Mouse (Mus musculus): ENCODE measurements around the gene Btbd11. TPM values are rescaled to one million over a fixed set of nuclear protein-coding genes. Genes with fewer than 3 reads are reported as not detected.

The Btbd11 gene
- polyA plus RNA-seq, 1 experiment from 2014 or later = 4.4 TPM

GRCm38 (mm10) chr10:85366876-85367275 is 19.7 kb upstream of the Btbd11 start:
- Histone ChIP-seq H3K36me3 (replicated peaks; ENCODE audit: control insufficient read depth, insufficient read depth, low read depth, low read length) (no peaks in the 10 kb centered on the region), H3K27ac (replicated peaks; ENCODE audit: low read depth, low read length) (no peak overlapping the region), H3K9me3 (replicated peaks; ENCODE audit: control insufficient read depth, low read length) (no peaks in the 10 kb centered on the region), H3K4me1 (ENCODE audit: control insufficient read depth, insufficient read depth, low read length) (no peaks in the 10 kb centered on the region), H3K9ac (replicated peaks; ENCODE audit: low read length) (no peak overlapping the region), H3K27me3 (ENCODE audit: control insufficient read depth, insufficient read depth, low read length) (no peaks in the 10 kb centered on the region), H3K4me3 (ENCODE audit: low read depth, low read length) (no peak overlapping the region), H3K4me2 (ENCODE audit: low read depth, low read length) (no peak overlapping the region)
- ATAC-seq (replicated peaks; ENCODE audit: insufficient number of reproducible peaks, low FRiP score, low TSS enrichment, low read depth) (no peak), DNase-seq (ENCODE audit: low spot score) (no peak)
- 86% methylated on average over 10 of the region's 10 CpGs for WGBS

GRCm38 (mm10) chr10:85371309-85371708 is 15.3 kb upstream of the Btbd11 start:
- Histone ChIP-seq H3K4me3 (ENCODE audit: low read depth, low read length) (no peak overlapping the region), H3K27me3 (ENCODE audit: control insufficient read depth, insufficient read depth, low read length) (no peaks in the 10 kb centered on the region), H3K9ac (replicated peaks; ENCODE audit: low read length) (no peak overlapping the region), H3K27ac (replicated peaks; ENCODE audit: low read depth, low read length) (no peak overlapping the region), H3K4me2 (ENCODE audit: low read depth, low read length) (no peak overlapping the region), H3K9me3 (replicated peaks; ENCODE audit: control insufficient read depth, low read length) (no peaks in the 10 kb centered on the region), H3K4me1 (ENCODE audit: control insufficient read depth, insufficient read depth, low read length) (no peaks in the 10 kb centered on the region), H3K36me3 (replicated peaks; ENCODE audit: control insufficient read depth, insufficient read depth, low read depth, low read length) (no peaks in the 10 kb centered on the region)
- ATAC-seq (replicated peaks; ENCODE audit: insufficient number of reproducible peaks, low FRiP score, low TSS enrichment, low read depth) (no peak), DNase-seq (ENCODE audit: low spot score) (no peak)
- WGBS = 78% methylated on average over 2 of the region's 2 CpGs

DNA sequence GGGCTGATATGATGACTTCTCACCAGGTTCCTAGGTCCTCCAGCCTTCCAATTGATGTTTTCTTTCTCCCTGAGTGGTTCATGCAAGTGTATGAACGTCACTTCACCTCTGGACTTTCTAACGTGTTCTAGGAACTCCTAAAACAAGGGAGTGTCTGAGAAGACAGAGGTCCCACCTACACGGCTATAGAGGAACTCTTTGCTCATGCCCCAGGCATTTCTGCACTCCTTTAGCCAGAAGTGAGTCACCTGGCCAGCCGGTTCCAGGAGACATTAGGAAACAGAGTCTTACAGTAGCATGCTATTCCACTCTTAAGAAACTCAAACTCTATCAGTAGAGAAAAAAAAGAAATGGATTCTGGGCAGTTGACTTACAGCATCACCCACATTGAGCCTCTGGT is 14.5 kb upstream of the Btbd11 start:
- ATAC-seq (replicated peaks; ENCODE audit: insufficient number of reproducible peaks, low FRiP score, low TSS enrichment, low read depth) (no peak), DNase-seq (ENCODE audit: low spot score) (no peak)
- H3K4me2 ChIP-seq (ENCODE audit: low read depth, low read length) = no peak overlapping the region
- H3K36me3 ChIP-seq (replicated peaks; ENCODE audit: control insufficient read depth, insufficient read depth, low read depth, low read length) = no peaks in the 10 kb centered on the region
- 76% methylated on average over 4 of the region's 4 CpGs for WGBS
- no peak overlapping the region for H3K27ac ChIP-seq (replicated peaks; ENCODE audit: low read depth, low read length)
- H3K4me1 ChIP-seq (ENCODE audit: control insufficient read depth, insufficient read depth, low read length) = no peaks in the 10 kb centered on the region
- no peak overlapping the region for H3K9ac ChIP-seq (replicated peaks; ENCODE audit: low read length)
- no peaks in the 10 kb centered on the region for H3K27me3 ChIP-seq (ENCODE audit: control insufficient read depth, insufficient read depth, low read length)
- no peaks in the 10 kb centered on the region for H3K9me3 ChIP-seq (replicated peaks; ENCODE audit: control insufficient read depth, low read length)
- no peak overlapping the region for H3K4me3 ChIP-seq (ENCODE audit: low read depth, low read length)

- H3K9ac ChIP-seq (replicated peaks; ENCODE audit: low read length) = no peak overlapping the region
- H3K36me3 ChIP-seq (replicated peaks; ENCODE audit: control insufficient read depth, insufficient read depth, low read depth, low read length) = no peaks in the 10 kb centered on the region
- H3K27ac ChIP-seq (replicated peaks; ENCODE audit: low read depth, low read length) = no peak overlapping the region
- no peak for DNase-seq (ENCODE audit: low spot score)
- ATAC-seq (replicated peaks; ENCODE audit: insufficient number of reproducible peaks, low FRiP score, low TSS enrichment, low read depth) = no peak
- no peaks in the 10 kb centered on the region for H3K27me3 ChIP-seq (ENCODE audit: control insufficient read depth, insufficient read depth, low read length)
- H3K9me3 ChIP-seq (replicated peaks; ENCODE audit: control insufficient read depth, low read length) = no peaks in the 10 kb centered on the region
- no peak overlapping the region for H3K4me3 ChIP-seq (ENCODE audit: low read depth, low read length)
- no peaks in the 10 kb centered on the region for H3K4me1 ChIP-seq (ENCODE audit: control insufficient read depth, insufficient read depth, low read length)
- WGBS = 21% methylated on average over 8 of the region's 8 CpGs
- peak overlapping the region; percentile 23 for H3K4me2 ChIP-seq (ENCODE audit: low read depth, low read length)
Measured at GRCm38 (mm10) chr10:85378972-85379371, 7.6 kb upstream of the Btbd11 start.

DNA sequence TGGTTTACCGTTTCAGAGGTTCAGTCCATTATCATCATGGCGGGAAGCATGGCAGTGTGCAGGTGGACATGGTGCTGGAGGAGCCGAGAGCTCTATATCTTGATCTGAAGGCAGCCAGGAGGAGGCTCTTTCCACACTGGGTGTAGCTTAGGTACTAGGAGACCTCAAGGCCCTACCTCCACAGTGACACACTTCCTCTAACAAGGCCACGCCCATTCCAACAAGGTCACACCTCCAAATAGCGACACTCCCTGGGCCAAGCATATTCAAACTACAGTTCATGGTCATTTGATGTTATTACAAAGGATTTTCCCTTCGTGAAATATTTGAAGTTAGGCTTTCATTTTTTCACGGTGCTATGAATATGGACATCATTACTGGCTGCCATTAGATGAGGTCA is 3.6 kb upstream of the Btbd11 start:
- DNase-seq (ENCODE audit: low spot score) = no peak
- H3K9ac ChIP-seq (replicated peaks; ENCODE audit: low read length) = no peak overlapping the region
- no peak overlapping the region for H3K4me3 ChIP-seq (ENCODE audit: low read depth, low read length)
- H3K4me2 ChIP-seq (ENCODE audit: low read depth, low read length) = no peak overlapping the region
- H3K27me3 ChIP-seq (ENCODE audit: control insufficient read depth, insufficient read depth, low read length) = no peaks in the 10 kb centered on the region; the same call in 1 of the 2 replicates
- no peaks in the 10 kb centered on the region for H3K4me1 ChIP-seq (ENCODE audit: control insufficient read depth, insufficient read depth, low read length)
- no peak for ATAC-seq (replicated peaks; ENCODE audit: insufficient number of reproducible peaks, low FRiP score, low TSS enrichment, low read depth)
- H3K36me3 ChIP-seq (replicated peaks; ENCODE audit: control insufficient read depth, insufficient read depth, low read depth, low read length) = no peaks in the 10 kb centered on the region
- no peaks in the 10 kb centered on the region for H3K9me3 ChIP-seq (replicated peaks; ENCODE audit: control insufficient read depth, low read length)
- H3K27ac ChIP-seq (replicated peaks; ENCODE audit: low read depth, low read length) = no peak overlapping the region
- 91% methylated on average over 7 of the region's 7 CpGs for WGBS

DNA sequence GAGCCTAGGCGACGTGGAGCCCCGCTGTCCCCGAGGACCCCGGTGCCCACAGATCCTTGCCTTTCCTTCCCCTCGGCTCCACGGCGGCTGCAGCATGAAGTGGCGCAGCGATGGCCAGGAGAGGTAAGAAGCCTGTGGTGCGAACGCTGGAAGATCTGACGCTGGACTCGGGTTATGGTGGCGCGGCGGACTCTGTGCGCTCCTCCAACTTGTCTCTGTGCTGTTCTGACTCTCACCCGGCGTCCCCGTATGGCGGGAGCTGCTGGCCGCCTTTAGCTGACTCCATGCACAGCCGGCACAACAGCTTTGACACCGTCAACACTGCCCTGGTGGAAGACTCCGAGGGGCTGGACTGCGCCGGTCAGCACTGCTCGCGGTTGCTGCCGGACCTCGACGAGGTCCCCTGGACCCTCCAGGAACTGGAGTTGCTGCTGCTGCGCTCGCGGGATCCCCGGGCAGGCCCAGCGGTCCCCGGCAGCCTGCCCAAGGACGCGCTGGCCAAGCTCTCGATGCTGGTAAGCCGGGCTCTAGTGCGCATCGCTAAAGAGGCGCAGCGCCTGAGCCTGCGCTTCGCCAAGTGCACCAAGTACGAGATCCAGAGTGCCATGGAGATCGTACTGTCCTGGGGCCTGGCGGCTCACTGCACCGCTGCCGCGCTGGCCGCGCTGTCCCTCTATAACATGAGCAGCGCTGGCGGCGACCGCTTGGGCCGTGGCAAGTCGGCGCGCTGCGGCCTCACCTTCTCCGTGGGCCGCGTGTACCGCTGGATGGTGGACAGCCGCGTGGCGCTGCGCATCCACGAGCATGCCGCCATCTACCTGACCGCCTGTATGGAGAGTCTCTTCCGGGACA is 831 bp downstream of the Btbd11 start:
- peak overlapping the region; percentile 99 for H3K4me2 ChIP-seq (ENCODE audit: low read depth, low read length)
- H3K4me1 ChIP-seq (ENCODE audit: control insufficient read depth, insufficient read depth, low read length) = peaks cover 2% of the 10 kb centered on the region
- H3K36me3 ChIP-seq (replicated peaks; ENCODE audit: control insufficient read depth, insufficient read depth, low read depth, low read length) = no peaks in the 10 kb centered on the region
- peak; percentile 57 for DNase-seq (ENCODE audit: low spot score)
- under 1% methylated on average over 78 of the region's 78 CpGs for WGBS
- no peak overlapping the region for H3K27ac ChIP-seq (replicated peaks; ENCODE audit: low read depth, low read length)
- peak overlapping the region; percentile 62 for H3K4me3 ChIP-seq (ENCODE audit: low read depth, low read length)
- H3K9me3 ChIP-seq (replicated peaks; ENCODE audit: control insufficient read depth, low read length) = no peaks in the 10 kb centered on the region
- peak; percentile 46 for ATAC-seq (replicated peaks; ENCODE audit: insufficient number of reproducible peaks, low FRiP score, low TSS enrichment, low read depth)
- peak overlapping the region; percentile 70 for H3K9ac ChIP-seq (replicated peaks; ENCODE audit: low read length)
- H3K27me3 ChIP-seq (ENCODE audit: control insufficient read depth, insufficient read depth, low read length) = no peaks in the 10 kb centered on the region; the same call in 1 of the 2 replicates

DNA sequence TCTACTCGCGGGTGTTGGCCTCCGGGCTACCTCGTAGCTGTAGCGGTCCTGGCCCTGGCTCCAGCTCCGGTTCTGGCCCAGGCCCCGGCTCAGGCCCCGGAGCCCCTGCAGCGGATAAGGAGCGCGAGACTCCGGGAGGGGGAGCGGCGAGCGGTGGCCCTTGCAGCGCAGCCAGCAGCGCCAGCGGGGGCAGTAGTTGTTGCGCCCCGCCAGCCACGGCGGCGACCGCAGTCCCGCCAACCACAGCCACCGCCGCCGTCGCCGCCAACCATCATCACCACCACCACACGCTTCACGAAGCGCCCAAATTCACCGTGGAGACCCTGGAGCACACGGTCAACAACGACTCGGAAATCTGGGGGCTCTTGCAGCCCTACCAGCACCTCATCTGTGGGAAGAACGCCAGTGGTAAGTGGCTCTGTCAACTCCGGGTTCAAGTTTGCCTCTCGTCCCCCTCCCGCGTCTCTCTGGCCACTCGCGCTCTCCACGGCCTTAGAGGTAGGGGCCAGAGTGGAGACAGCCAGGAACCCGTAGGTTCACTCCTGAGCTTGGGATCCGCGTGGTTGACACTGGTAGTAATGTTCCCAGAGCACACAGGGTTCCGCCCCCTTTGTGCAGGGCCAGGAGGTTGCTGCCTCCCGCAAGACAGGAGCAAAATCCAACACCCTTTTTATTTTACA is 1.6 kb downstream of the Btbd11 start:
- Histone ChIP-seq H3K4me3 (ENCODE audit: low read depth, low read length) (peak overlapping the region; percentile 62), H3K4me2 (ENCODE audit: low read depth, low read length) (peak overlapping the region; percentile 99), H3K9ac (replicated peaks; ENCODE audit: low read length) (peak overlapping the region; percentile 70), H3K27me3 (ENCODE audit: control insufficient read depth, insufficient read depth, low read length) (no peaks in the 10 kb centered on the region; the same call in 1 of the 2 replicates), H3K4me1 (ENCODE audit: control insufficient read depth, insufficient read depth, low read length) (peaks cover 2% of the 10 kb centered on the region), H3K27ac (replicated peaks; ENCODE audit: low read depth, low read length) (no peak overlapping the region), H3K36me3 (replicated peaks; ENCODE audit: control insufficient read depth, insufficient read depth, low read depth, low read length) (no peaks in the 10 kb centered on the region), H3K9me3 (replicated peaks; ENCODE audit: control insufficient read depth, low read length) (no peaks in the 10 kb centered on the region)
- ATAC-seq (replicated peaks; ENCODE audit: insufficient number of reproducible peaks, low FRiP score, low TSS enrichment, low read depth) = no peak
- DNase-seq (ENCODE audit: low spot score) = peak; percentile 38
- 2% methylated on average over 45 of the region's 50 CpGs for WGBS

- no peak overlapping the region; the same call in 1 of the 2 replicates for H3K9ac ChIP-seq (replicated peaks; ENCODE audit: low read length)
- WGBS = 1% methylated on average over 9 of the region's 9 CpGs
Measured at GRCm38 (mm10) chr10:85388751-85389115, 2.1 kb downstream of the Btbd11 start.

More at GRCm38 (mm10) chr10:85388751-85389115, 2.1 kb downstream of the Btbd11 start:
- no peaks in the 10 kb centered on the region for H3K9me3 ChIP-seq (replicated peaks; ENCODE audit: control insufficient read depth, low read length)
- H3K27me3 ChIP-seq (ENCODE audit: control insufficient read depth, insufficient read depth, low read length) = no peaks in the 10 kb centered on the region; the same call in 1 of the 2 replicates
- H3K36me3 ChIP-seq (replicated peaks; ENCODE audit: control insufficient read depth, insufficient read depth, low read depth, low read length) = no peaks in the 10 kb centered on the region
- H3K4me1 ChIP-seq (ENCODE audit: control insufficient read depth, insufficient read depth, low read length) = peaks cover 2% of the 10 kb centered on the region
- H3K4me2 ChIP-seq (ENCODE audit: low read depth, low read length) = peak overlapping the region; percentile 99
- ATAC-seq (replicated peaks; ENCODE audit: insufficient number of reproducible peaks, low FRiP score, low TSS enrichment, low read depth) (no peak), DNase-seq (ENCODE audit: low spot score) (peak; percentile 78)
- H3K4me3 ChIP-seq (ENCODE audit: low read depth, low read length) = peak overlapping the region; percentile 62
- H3K27ac ChIP-seq (replicated peaks; ENCODE audit: low read depth, low read length) = no peak overlapping the region
